Mouse (Mus musculus) lung, postnatal 0 days (tissue): ENCODE results near the gene Rph3a.

ENCODE experiments used
- CTCF ChIP-seq: IDR thresholded peaks from 2 replicates; pipeline ENCODE4 v1.5.1; 2016; ENCODE audit warnings: antibody characterized with exemption, mild to moderate bottlenecking
- EP300 ChIP-seq: IDR thresholded peaks from 2 replicates; pipeline ENCODE4 v1.6.1; 2016; ENCODE audit warnings: antibody characterized with exemption, mild to moderate bottlenecking, control low read depth

GRCm38 (mm10) chr5:120999573-120999972 is 10.3 kb downstream of the Rph3a start:
- TF ChIP-seq CTCF = peak; percentile 45
- no peak for TF ChIP-seq EP300
